Mouse (Mus musculus): ENCODE results near the gene Gm15262.

DNA sequence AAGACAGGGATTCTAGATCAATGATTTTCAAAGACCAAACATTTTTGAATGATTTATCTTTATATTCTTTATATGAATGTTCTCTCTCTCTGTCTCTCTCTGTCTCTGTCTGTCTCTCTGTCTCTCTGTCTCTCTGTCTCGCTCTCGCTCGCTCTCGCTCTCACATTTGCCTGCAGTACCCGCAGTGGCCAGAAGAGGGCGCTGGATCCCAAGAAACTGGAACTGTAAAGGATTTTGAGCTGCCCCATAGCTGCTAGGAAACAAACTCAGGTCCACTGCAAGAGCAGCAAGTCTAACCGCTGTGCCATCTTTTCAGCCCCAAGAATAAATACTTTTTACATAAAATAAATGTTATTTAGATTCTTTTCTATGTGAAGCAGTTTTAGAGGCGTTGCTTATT lies 98.5 kb downstream of the Gm15262 start:
- no peak for TF ChIP-seq POLR2A (IDR thresholded peaks at IDR 0.05; ENCODE audit: low read depth, low read length)
- peak; percentile 56 for TF ChIP-seq CTCF (conservative IDR thresholded peaks at IDR 0.05; ENCODE audit: insufficient read depth, insufficient read length, low read depth, low read length)

Data from kidney, adult 2 months (tissue).